14 mouse cellular contexts compared by ENCODE assay signal in the genomic region with DNA sequence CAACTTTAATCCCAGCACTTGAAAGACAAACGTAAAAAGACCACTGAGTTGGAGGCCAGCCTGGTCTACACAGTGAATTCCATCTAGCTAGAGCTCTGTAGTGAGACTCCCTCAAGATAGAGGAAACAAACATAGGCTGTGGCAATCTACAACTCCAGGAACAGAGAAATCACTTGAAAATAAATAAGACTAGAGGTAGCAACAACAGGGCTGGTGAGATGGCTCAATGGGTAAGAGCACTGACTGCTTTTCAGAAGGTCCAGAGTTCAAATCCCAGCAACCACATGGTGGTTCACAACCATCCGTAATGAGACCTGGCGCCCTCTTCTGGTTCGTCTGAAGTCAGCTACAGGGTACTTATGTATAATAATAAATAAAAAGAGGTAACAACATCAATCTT.
"Had no signal": no experiment of that assay in that cellular context is flagged by ENCODE, and none has a peak within 500 bp of the region (broad histone marks: within the 10 kb centered on the region; RNA-seq: fewer than 3 reads in every experiment).

No protein-coding gene starts in this region.

- H3K4me2 ChIP-seq: limb, embryonic 15.5 days; liver, embryonic 13.5 days; midbrain, embryonic 12.5 days; stomach, embryonic 15.5 days had no signal

- H3K27ac ChIP-seq: limb, embryonic 15.5 days; liver, embryonic 13.5 days; midbrain, embryonic 12.5 days; stomach, embryonic 15.5 days had no signal

- DNase-seq: kidney, adult 8-10 months; kidney, postnatal 36 days; liver, embryonic 13.5 days; lung, adult 2 months; lung, postnatal 4 days; right cerebral cortex, postnatal 14 days; thymus, adult 2 months; thymus, postnatal 36 days had no signal

- H3K36me3 ChIP-seq: stomach, embryonic 15.5 days had no signal

- H3K9ac ChIP-seq: limb, embryonic 15.5 days; liver, embryonic 13.5 days; midbrain, embryonic 12.5 days; stomach, embryonic 15.5 days had no signal

- H3K4me1 ChIP-seq: limb, embryonic 15.5 days; liver, embryonic 13.5 days; midbrain, embryonic 12.5 days; stomach, embryonic 15.5 days had no signal

- H3K9me3 ChIP-seq: limb, embryonic 15.5 days; liver, embryonic 13.5 days; midbrain, embryonic 12.5 days; stomach, embryonic 15.5 days had no signal

- H3K27me3 ChIP-seq: limb, embryonic 15.5 days; liver, embryonic 13.5 days; midbrain, embryonic 12.5 days; stomach, embryonic 15.5 days had no signal

- ATAC-seq: inflammation-experienced regulatory T-cells, adult 6 months; intestine, postnatal 0 days; lung, postnatal 0 days had no signal

- H3K4me3 ChIP-seq: limb, embryonic 15.5 days; liver, embryonic 13.5 days; midbrain, embryonic 12.5 days; stomach, embryonic 15.5 days had no signal
